Mouse (Mus musculus): ENCODE results near the gene Camk1d. TPM values are rescaled to one million over a fixed set of nuclear protein-coding genes. Genes with fewer than 3 reads are reported as not detected.

Camk1d gene
- polyA plus RNA-seq, 1 experiment: 1.6 TPM

GRCm38 (mm10) chr2:5600183-5600962, 113.9 kb downstream of the Camk1d start:
- H3K79me3 ChIP-seq (ENCODE audit: low read depth): no peaks in the 10 kb centered on the region
- H3ac ChIP-seq (ENCODE audit: control insufficient read depth, insufficient read length, low read depth): no peak overlapping the region
- peaks cover 4% of the 10 kb centered on the region for H3K79me2 ChIP-seq (ENCODE audit: control insufficient read depth, insufficient read depth)
- TF ChIP-seq MYOD1 (IDR thresholded peaks at IDR 0.05; ENCODE audit: control insufficient read depth, insufficient read length, low read depth): no peak
- no peak for TF ChIP-seq CTCF (IDR thresholded peaks at IDR 0.05; ENCODE audit: control insufficient read depth, insufficient read depth, insufficient read length)
- TF ChIP-seq MAX (IDR thresholded peaks at IDR 0.05): no peak
- no peak for TF ChIP-seq CEBPB (IDR thresholded peaks at IDR 0.05; ENCODE audit: low read depth)
- TF ChIP-seq MYOG (IDR thresholded peaks at IDR 0.05; ENCODE audit: control insufficient read depth, extremely low read depth, insufficient read length): no peak
- TF ChIP-seq FOSL1 (IDR thresholded peaks at IDR 0.05; ENCODE audit: insufficient read depth, low read length, poor library complexity, severe bottlenecking): no peak
- TF ChIP-seq USF1 (IDR thresholded peaks at IDR 0.05; ENCODE audit: low read depth): no peak
- no peak overlapping the region for H3K4me3 ChIP-seq (ENCODE audit: insufficient read depth, poor library complexity, severe bottlenecking)
- H3K27me3 ChIP-seq (ENCODE audit: control insufficient read depth, insufficient read depth, insufficient read length): no peaks in the 10 kb centered on the region
- no peaks in the 10 kb centered on the region for H3K36me3 ChIP-seq (ENCODE audit: control insufficient read depth, insufficient read depth)

DNA sequence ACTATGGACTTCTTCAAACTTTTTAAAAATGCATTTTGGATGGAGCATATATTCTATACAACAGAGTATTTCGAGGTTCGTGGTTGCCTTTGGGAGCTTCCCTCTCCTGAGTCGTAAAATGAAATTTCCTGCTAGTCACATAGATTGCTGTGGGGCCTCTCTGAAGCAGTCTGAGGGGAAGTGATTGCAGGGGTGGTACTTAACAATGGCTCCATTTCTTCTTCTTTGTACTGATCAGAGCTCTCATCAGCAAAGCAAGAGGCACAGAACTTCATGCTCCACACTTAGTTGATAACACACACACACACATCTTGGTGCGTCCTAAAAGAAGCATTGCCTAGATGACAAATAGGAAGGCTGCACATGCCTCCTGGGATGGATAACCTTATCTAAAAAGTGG, 114.6 kb downstream of the Camk1d start:
- Histone ChIP-seq H3K79me2 (ENCODE audit: control insufficient read depth, insufficient read depth) (peaks cover 4% of the 10 kb centered on the region), H3ac (ENCODE audit: control insufficient read depth, insufficient read length, low read depth) (no peak overlapping the region), H3K36me3 (ENCODE audit: control insufficient read depth, insufficient read depth) (no peaks in the 10 kb centered on the region), H3K4me3 (ENCODE audit: insufficient read depth, poor library complexity, severe bottlenecking) (no peak overlapping the region), H3K79me3 (ENCODE audit: low read depth) (no peaks in the 10 kb centered on the region), H3K27me3 (ENCODE audit: control insufficient read depth, insufficient read depth, insufficient read length) (no peaks in the 10 kb centered on the region)
- TF ChIP-seq MYOG (IDR thresholded peaks at IDR 0.05; ENCODE audit: control insufficient read depth, extremely low read depth, insufficient read length): no peak
- no peak for TF ChIP-seq MAX (IDR thresholded peaks at IDR 0.05)
- no peak for TF ChIP-seq CTCF (IDR thresholded peaks at IDR 0.05; ENCODE audit: control insufficient read depth, insufficient read depth, insufficient read length)
- no peak for TF ChIP-seq MYOD1 (IDR thresholded peaks at IDR 0.05; ENCODE audit: control insufficient read depth, insufficient read length, low read depth)
- no peak for TF ChIP-seq FOSL1 (IDR thresholded peaks at IDR 0.05; ENCODE audit: insufficient read depth, low read length, poor library complexity, severe bottlenecking)
- no peak for TF ChIP-seq USF1 (IDR thresholded peaks at IDR 0.05; ENCODE audit: low read depth)
- no peak for TF ChIP-seq CEBPB (IDR thresholded peaks at IDR 0.05; ENCODE audit: low read depth)

GRCm38 (mm10) chr2:5598533-5598932, 115.8 kb downstream of the Camk1d start:
- H3K36me3 ChIP-seq (ENCODE audit: control insufficient read depth, insufficient read depth): no peaks in the 10 kb centered on the region
- H3K4me3 ChIP-seq (ENCODE audit: insufficient read depth, poor library complexity, severe bottlenecking): no peak overlapping the region
- H3K79me2 ChIP-seq (ENCODE audit: control insufficient read depth, insufficient read depth): peaks cover 4% of the 10 kb centered on the region
- H3K79me3 ChIP-seq (ENCODE audit: low read depth): no peaks in the 10 kb centered on the region
- H3ac ChIP-seq (ENCODE audit: control insufficient read depth, insufficient read length, low read depth): no peak overlapping the region
- TF ChIP-seq FOSL1 (IDR thresholded peaks at IDR 0.05; ENCODE audit: insufficient read depth, low read length, poor library complexity, severe bottlenecking) (no peak), MYOD1 (IDR thresholded peaks at IDR 0.05; ENCODE audit: control insufficient read depth, insufficient read length, low read depth) (no peak), USF1 (IDR thresholded peaks at IDR 0.05; ENCODE audit: low read depth) (no peak), CEBPB (IDR thresholded peaks at IDR 0.05; ENCODE audit: low read depth) (no peak), MYOG (IDR thresholded peaks at IDR 0.05; ENCODE audit: control insufficient read depth, extremely low read depth, insufficient read length) (no peak), CTCF (IDR thresholded peaks at IDR 0.05; ENCODE audit: control insufficient read depth, insufficient read depth, insufficient read length) (no peak), MAX (IDR thresholded peaks at IDR 0.05) (no peak)
- no peaks in the 10 kb centered on the region for H3K27me3 ChIP-seq (ENCODE audit: control insufficient read depth, insufficient read depth, insufficient read length)

- peaks cover 4% of the 10 kb centered on the region for H3K79me2 ChIP-seq (ENCODE audit: control insufficient read depth, insufficient read depth)
Observed at GRCm38 (mm10) chr2:5596882-5597281, 117.4 kb downstream of the Camk1d start.

DNA sequence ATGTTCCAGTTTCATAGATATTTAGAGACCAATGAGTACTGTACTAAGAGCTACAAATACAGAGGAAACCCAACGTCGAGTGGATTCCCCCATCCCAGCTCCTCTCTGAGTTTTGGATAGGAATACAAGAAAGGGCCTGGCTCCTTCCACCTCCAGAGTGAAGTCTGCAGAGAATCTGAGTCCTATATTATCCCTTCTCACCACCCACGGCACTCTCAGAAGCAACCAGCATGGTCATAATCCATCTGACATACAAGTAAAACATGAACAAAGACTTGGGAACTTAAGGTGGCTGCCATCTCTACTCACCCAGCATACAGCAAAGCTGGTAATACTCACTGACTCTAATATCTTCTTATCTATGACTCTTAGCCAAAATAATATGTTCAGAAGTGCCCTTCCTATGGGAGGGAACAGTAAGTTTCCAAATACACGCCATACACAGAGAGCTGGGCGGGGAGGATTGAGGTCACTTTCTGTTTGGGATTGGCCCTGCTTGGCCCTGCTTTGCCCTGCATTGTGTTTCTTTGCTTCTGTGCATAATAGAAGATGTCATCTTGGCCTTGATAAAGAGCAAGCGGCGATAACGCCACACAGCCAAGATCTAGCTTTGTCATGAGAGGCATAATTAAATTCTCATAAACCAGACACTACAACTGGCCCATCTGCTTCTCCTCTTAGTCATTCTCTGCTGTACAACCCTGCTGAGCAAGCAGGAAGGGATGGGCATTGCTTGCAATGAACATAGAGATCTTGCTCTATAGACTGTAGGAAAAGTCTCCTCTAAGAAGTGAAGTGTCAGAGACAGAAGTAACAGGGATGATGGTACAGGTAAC, 118.7 kb downstream of the Camk1d start:
- TF ChIP-seq USF1 (IDR thresholded peaks at IDR 0.05; ENCODE audit: low read depth) (no peak), CTCF (IDR thresholded peaks at IDR 0.05; ENCODE audit: control insufficient read depth, insufficient read depth, insufficient read length) (no peak), CEBPB (IDR thresholded peaks at IDR 0.05; ENCODE audit: low read depth) (no peak), MYOG (IDR thresholded peaks at IDR 0.05; ENCODE audit: control insufficient read depth, extremely low read depth, insufficient read length) (no peak), FOSL1 (IDR thresholded peaks at IDR 0.05; ENCODE audit: insufficient read depth, low read length, poor library complexity, severe bottlenecking) (no peak), MAX (IDR thresholded peaks at IDR 0.05) (no peak), MYOD1 (IDR thresholded peaks at IDR 0.05; ENCODE audit: control insufficient read depth, insufficient read length, low read depth) (no peak)
- no peak overlapping the region for H3ac ChIP-seq (ENCODE audit: control insufficient read depth, insufficient read length, low read depth)
- peaks cover 4% of the 10 kb centered on the region for H3K79me2 ChIP-seq (ENCODE audit: control insufficient read depth, insufficient read depth)

More at GRCm38 (mm10) chr2:5596882-5597281, 117.4 kb downstream of the Camk1d start:
- no peaks in the 10 kb centered on the region for H3K79me3 ChIP-seq (ENCODE audit: low read depth)
- H3K27me3 ChIP-seq (ENCODE audit: control insufficient read depth, insufficient read depth, insufficient read length): no peaks in the 10 kb centered on the region
- no peak overlapping the region for H3K4me3 ChIP-seq (ENCODE audit: insufficient read depth, poor library complexity, severe bottlenecking)
- no peaks in the 10 kb centered on the region for H3K36me3 ChIP-seq (ENCODE audit: control insufficient read depth, insufficient read depth)
- TF ChIP-seq MAX (IDR thresholded peaks at IDR 0.05): no peak
- no peak for TF ChIP-seq CTCF (IDR thresholded peaks at IDR 0.05; ENCODE audit: control insufficient read depth, insufficient read depth, insufficient read length)
- TF ChIP-seq CEBPB (IDR thresholded peaks at IDR 0.05; ENCODE audit: low read depth): no peak
- TF ChIP-seq MYOG (IDR thresholded peaks at IDR 0.05; ENCODE audit: control insufficient read depth, extremely low read depth, insufficient read length): no peak
- TF ChIP-seq MYOD1 (IDR thresholded peaks at IDR 0.05; ENCODE audit: control insufficient read depth, insufficient read length, low read depth): no peak
- no peak for TF ChIP-seq FOSL1 (IDR thresholded peaks at IDR 0.05; ENCODE audit: insufficient read depth, low read length, poor library complexity, severe bottlenecking)
- TF ChIP-seq USF1 (IDR thresholded peaks at IDR 0.05; ENCODE audit: low read depth): no peak
- H3ac ChIP-seq (ENCODE audit: control insufficient read depth, insufficient read length, low read depth): no peak overlapping the region

More for the DNA sequence above, 118.7 kb downstream of the Camk1d start:
- H3K27me3 ChIP-seq (ENCODE audit: control insufficient read depth, insufficient read depth, insufficient read length): no peaks in the 10 kb centered on the region
- no peak overlapping the region for H3K4me3 ChIP-seq (ENCODE audit: insufficient read depth, poor library complexity, severe bottlenecking)
- no peaks in the 10 kb centered on the region for H3K36me3 ChIP-seq (ENCODE audit: control insufficient read depth, insufficient read depth)
- no peaks in the 10 kb centered on the region for H3K79me3 ChIP-seq (ENCODE audit: low read depth)
